ENCODE assay signal across 8 mouse cellular contexts in the genomic region with DNA sequence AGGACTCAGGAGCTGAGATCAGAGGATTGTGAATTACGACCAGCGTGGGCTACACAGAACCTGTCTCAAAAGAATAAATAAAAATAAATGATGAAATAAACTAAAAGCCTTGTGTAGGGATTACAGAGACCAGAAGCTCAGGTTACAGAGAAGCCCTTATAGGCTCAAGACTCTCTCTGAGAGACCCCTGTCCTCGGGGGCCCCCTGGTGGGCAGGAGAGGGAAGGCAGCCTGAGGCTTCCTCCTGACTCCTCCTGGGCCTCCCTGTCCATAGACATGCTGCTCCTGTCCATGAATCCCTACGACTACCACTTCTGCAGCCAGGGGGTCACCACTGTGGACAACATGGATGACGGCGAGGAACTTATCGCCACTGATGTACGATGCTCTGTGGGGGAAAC. TPM values are rescaled to one million over a fixed set of nuclear protein-coding genes. Genes with fewer than 3 reads are reported as not detected.
DNase-seq lines count a peak whose midpoint lies in the region; ATAC-seq and TF ChIP-seq lines count a peak whose summit lies in the region.

No protein-coding gene starts in this region.

- H3K27me3 ChIP-seq in embryonic facial prominence, embryonic 10.5 days (replicated peaks; ENCODE audit: low read depth, poor library complexity, severe bottlenecking) = peaks cover 30% of the 10 kb centered on the region
- H3K27me3 ChIP-seq in limb, embryonic 15.5 days = 0 out of 2 replicates have a peak, but pooled peaks cover 5% of the 10 kb centered on the region
- H3K27me3 ChIP-seq in midbrain, postnatal 0 days (ENCODE audit: insufficient read depth, low read length) = no peaks in the 10 kb centered on the region; the same call in 1 of the 2 replicates

- H3K27ac ChIP-seq in embryonic facial prominence, embryonic 10.5 days (replicated peaks) = no peak overlapping the region
- no peak overlapping the region for H3K27ac ChIP-seq in limb, embryonic 15.5 days
- no peak overlapping the region for H3K27ac ChIP-seq in midbrain, postnatal 0 days (ENCODE audit: low read depth, low read length)

- WGBS in embryonic facial prominence, embryonic 10.5 days = 17% methylated on average over 8 of the region's 8 CpGs
- 22% methylated on average over 8 of the region's 8 CpGs for WGBS in limb, embryonic 15.5 days
- 22% methylated on average over 8 of the region's 8 CpGs for WGBS in midbrain, postnatal 0 days

- H3K36me3 ChIP-seq in embryonic facial prominence, embryonic 10.5 days (replicated peaks) = no peaks in the 10 kb centered on the region
- no peaks in the 10 kb centered on the region for H3K36me3 ChIP-seq in limb, embryonic 15.5 days
- H3K36me3 ChIP-seq in midbrain, postnatal 0 days (ENCODE audit: insufficient read depth, low read length) = no peaks in the 10 kb centered on the region

- peak; percentile 82 for TF ChIP-seq CTCF in midbrain, postnatal 0 days (IDR thresholded peaks at IDR 0.05)

- ATAC-seq in limb, embryonic 15.5 days (ENCODE audit: insufficient number of reproducible peaks, low FRiP score, low TSS enrichment, low read depth) = peak; percentile 46; the same call in 1 of the 2 replicates
- no peak for ATAC-seq in midbrain, postnatal 0 days (ENCODE audit: low FRiP score)

- H3K9me3 ChIP-seq in embryonic facial prominence, embryonic 10.5 days = no peaks in the 10 kb centered on the region
- H3K9me3 ChIP-seq in limb, embryonic 15.5 days = no peaks in the 10 kb centered on the region
- H3K9me3 ChIP-seq in midbrain, postnatal 0 days (ENCODE audit: low read length) = no peaks in the 10 kb centered on the region

- no peak overlapping the region for H3K4me3 ChIP-seq in embryonic facial prominence, embryonic 10.5 days
- no peak overlapping the region for H3K4me3 ChIP-seq in limb, embryonic 15.5 days
- no peak overlapping the region for H3K4me3 ChIP-seq in midbrain, postnatal 0 days (ENCODE audit: low read depth, low read length)

- peaks cover 9% of the 10 kb centered on the region; the same call in 1 of the 2 replicates for H3K4me1 ChIP-seq in embryonic facial prominence, embryonic 10.5 days
- peaks cover 7% of the 10 kb centered on the region; the same call in 1 of the 2 replicates for H3K4me1 ChIP-seq in limb, embryonic 15.5 days
- no peaks in the 10 kb centered on the region for H3K4me1 ChIP-seq in midbrain, postnatal 0 days (ENCODE audit: insufficient read depth, low read length)

- DNase-seq in 3134 (ENCODE audit: extremely low read depth, insufficient read length, low spot score) = peak; percentile 65
- peak; percentile 97 for DNase-seq in adrenal gland, postnatal 10 days
- DNase-seq in embryonic facial prominence, embryonic 10.5 days (ENCODE audit: low spot score) = peak; percentile 90
- peak; percentile 80 for DNase-seq in heart, adult 8-10 months (ENCODE audit: low spot score)
- peak; percentile 92 for DNase-seq in kidney, adult 9 months
- DNase-seq in midbrain, postnatal 0 days (ENCODE audit: low spot score) = peak; percentile 69
- peak; percentile 74 to 78 for DNase-seq in spleen, postnatal 36 days (ENCODE audit: low spot score in 2 of 2)

- H3K4me2 ChIP-seq in limb, embryonic 15.5 days = no peak overlapping the region
- no peak overlapping the region for H3K4me2 ChIP-seq in midbrain, postnatal 0 days (ENCODE audit: low read depth, low read length, poor library complexity, severe bottlenecking)

- no peak overlapping the region for H3K9ac ChIP-seq in limb, embryonic 15.5 days
- no peak overlapping the region for H3K9ac ChIP-seq in midbrain, postnatal 0 days (replicated peaks; ENCODE audit: low read length, poor library complexity, severe bottlenecking)

RNA-seq across cellular contexts. Expression of a gene that starts 8.8 kb away (rescaled TPM):
- total RNA-seq in adrenal gland, postnatal 10 days (2021) = 1 to 10 TPM in 1 of 2 experiments, under 1 TPM in 1; 0.33 to 1.1 TPM
- 0.75 and 0.77 TPM in 2 replicates for polyA plus RNA-seq in embryonic facial prominence, embryonic 10.5 days (2016; fragmentation: Nextera tagmentation; extraction: Ambion mirVana)
- 10 to 100 TPM; 21.9 to 55.5 (median 33.1) TPM for total RNA-seq in heart, adult 8-10 months (2022)
- polyA plus RNA-seq in limb, embryonic 15.5 days (2015; fragmentation: Nextera tagmentation; extraction: Ambion mirVana) = 2.5 and 4.9 TPM in 2 replicates
- 0.14 and 0.38 TPM in 2 replicates for total RNA-seq in midbrain, postnatal 0 days (2014; rRNA removed)
- polyA plus RNA-seq in midbrain, postnatal 0 days (2015; fragmentation: Nextera tagmentation; extraction: Ambion mirVana) = 1.5 and 3.4 TPM in 2 replicates

RNA-seq across cellular contexts. Expression of a gene that starts 27.2 kb away (rescaled TPM):
- 10 to 100 TPM; 41.4 to 48.1 TPM for total RNA-seq in adrenal gland, postnatal 10 days (2021)
- polyA plus RNA-seq in embryonic facial prominence, embryonic 10.5 days (2016; fragmentation: Nextera tagmentation; extraction: Ambion mirVana) = 20.2 and 22.9 TPM in 2 replicates
- total RNA-seq in heart, adult 8-10 months (2022) = 10 to 100 TPM; 14.2 to 15.6 (median 14.6) TPM
- 26.7 and 28.3 TPM in 2 replicates for polyA plus RNA-seq in limb, embryonic 15.5 days (2015; fragmentation: Nextera tagmentation; extraction: Ambion mirVana)
- total RNA-seq in midbrain, postnatal 0 days (2014; rRNA removed) = 9.2 and 12.9 TPM in 2 replicates
- polyA plus RNA-seq in midbrain, postnatal 0 days (2015; fragmentation: Nextera tagmentation; extraction: Ambion mirVana) = 11.6 and 12.1 TPM in 2 replicates

Comparison
In these comparisons a context has a peak if more than half of its experiments do, and no peak if none do; other contexts are left out.
1. RNA of a gene that starts 8.8 kb away (total RNA-seq): 21.9 to 55.5 TPM in heart, adult 8-10 months; 0.33 to 1.1 TPM in adrenal gland, postnatal 10 days and 0.14 to 0.38 TPM in midbrain, postnatal 0 days; every median in the first group is over 10 times any median in the second.
2. Peak in every context shown above with its lines, with median percentiles within 50 percentile points of each other: DNase-seq.